Mouse (Mus musculus) CH12.LX (cell line): ENCODE measurements around the gene Stk39. TPM values are rescaled to one million over a fixed set of nuclear protein-coding genes. Genes with fewer than 3 reads are reported as not detected.

Experiments used
- DNase-seq: peaks from one replicate; pipeline ENCODE4 v3.0.0-alpha.2; 2013; ENCODE audit errors: extremely low read depth
- H3K27ac ChIP-seq: 2 replicates; pipeline ENCODE4 v1.5.1; 2012; ENCODE audit warnings: low read depth, mild to moderate bottlenecking, control low read depth, moderate library complexity; ENCODE audit not compliant: insufficient read depth
- H3K27me3 ChIP-seq: replicated peaks from 2 replicates; pipeline ENCODE3; 2012; ENCODE audit warnings: inconsistent platforms
- H3K36me3 ChIP-seq, 2 experiments: replicated peaks in 1 of 2; 2 replicates each; pipeline versions ENCODE3 to v1.6.1; 2012; ENCODE audit warnings: inconsistent platforms in 1 of 2, low read length in 1 of 2, mild to moderate bottlenecking in 1 of 2, mixed read lengths in 1 of 2, moderate library complexity in 1 of 2; ENCODE audit not compliant: control insufficient read depth in 1 of 2, insufficient read depth in 1 of 2
- H3K4me1 ChIP-seq, 2 experiments: 2 replicates each; pipeline ENCODE4 v1.6.1; 2012; ENCODE audit warnings: inconsistent platforms in 1 of 2, moderate library complexity in 1 of 2; ENCODE audit not compliant: insufficient read depth in 2 of 2, control insufficient read depth in 1 of 2
- H3K4me2 ChIP-seq: 2 replicates; pipeline ENCODE4 v1.6.1; 2012; ENCODE audit warnings: low read depth, mild to moderate bottlenecking, control low read depth; ENCODE audit not compliant: poor library complexity, insufficient read depth, severe bottlenecking
- H3K4me3 ChIP-seq, 3 experiments: fragments of 150-350 bp in 1 of 3; sonication (generic) in 1 of 3; replicated peaks in 1 of 3; 2 replicates each; pipeline versions ENCODE3 to v1.5.1; 2011 to 2012; ENCODE audit warnings: low read depth in 2 of 3, low read length in 2 of 3, mild to moderate bottlenecking in 2 of 3, moderate library complexity in 2 of 3, control low read depth in 1 of 3, improper control_type of control experiment in 1 of 3, inconsistent platforms in 1 of 3, mixed read lengths in 1 of 3; ENCODE audit not compliant: poor library complexity in 1 of 3
- H3K79me2 ChIP-seq: replicated peaks from 2 replicates; pipeline ENCODE4 v1.6.1; 2012; ENCODE audit warnings: mild to moderate bottlenecking, moderate library complexity; ENCODE audit not compliant: control insufficient read depth, poor library complexity, insufficient read depth, severe bottlenecking; ENCODE audit errors: extremely low read depth
- H3K9ac ChIP-seq: 2 replicates; pipeline ENCODE4 v1.6.1; 2012; ENCODE audit warnings: low read depth, mild to moderate bottlenecking, control low read depth, moderate library complexity; ENCODE audit not compliant: insufficient read depth
- H3K9me3 ChIP-seq: replicated peaks from 2 replicates; pipeline ENCODE3; 2012; ENCODE audit warnings: low read length, inconsistent platforms, mixed read lengths
- CHD2 ChIP-seq: IDR thresholded peaks from 2 replicates; pipeline ENCODE4 v1.6.1; 2011; ENCODE audit warnings: low read length, improper control_type of control experiment
- E2F4 ChIP-seq: IDR thresholded peaks from 2 replicates; pipeline ENCODE4 v1.6.1; 2011; ENCODE audit warnings: low read depth, low read length, improper control_type of control experiment; ENCODE audit not compliant: insufficient replicate concordance
- EP300 ChIP-seq: IDR thresholded peaks from 2 replicates; pipeline ENCODE4 v1.6.1; 2011; ENCODE audit warnings: low read length, improper control_type of control experiment
- HCFC1 ChIP-seq: IDR thresholded peaks from 2 replicates; pipeline ENCODE4 v1.6.1; 2012; ENCODE audit warnings: low read depth, mild to moderate bottlenecking, inconsistent platforms, low read length, improper control_type of control experiment
- JUN ChIP-seq: IDR thresholded peaks from 2 replicates; pipeline ENCODE4 v1.6.1; 2011; ENCODE audit warnings: low read depth, mild to moderate bottlenecking, low read length, improper control_type of control experiment, moderate library complexity; ENCODE audit not compliant: insufficient read depth
- KAT2A ChIP-seq: IDR thresholded peaks from 2 replicates; pipeline ENCODE4 v1.6.1; 2012; ENCODE audit warnings: low read length, improper control_type of control experiment, inconsistent platforms; ENCODE audit not compliant: insufficient replicate concordance
- MAX ChIP-seq: IDR thresholded peaks from 2 replicates; pipeline ENCODE4 v1.6.1; 2011; ENCODE audit warnings: low read length, improper control_type of control experiment
- MAZ ChIP-seq: IDR thresholded peaks from 2 replicates; pipeline ENCODE4 v1.6.1; 2012; ENCODE audit warnings: low read depth, mild to moderate bottlenecking, inconsistent platforms, low read length, improper control_type of control experiment, moderate library complexity
- MEF2A ChIP-seq: IDR thresholded peaks from 2 replicates; pipeline ENCODE4 v1.6.1; 2014; ENCODE audit warnings: low read depth, mild to moderate bottlenecking, inconsistent platforms, low read length, improper control_type of control experiment, borderline replicate concordance
- POLR2AphosphoS2 ChIP-seq: IDR thresholded peaks from 2 replicates; pipeline ENCODE4 v1.6.1; 2011; ENCODE audit warnings: low read depth, low read length, improper control_type of control experiment
- RCOR1 ChIP-seq: conservative IDR thresholded peaks from 2 replicates; pipeline ENCODE4 v1.6.1; 2012; ENCODE audit warnings: low read depth, mild to moderate bottlenecking, inconsistent platforms, low read length, improper control_type of control experiment
- TBP ChIP-seq: conservative IDR thresholded peaks from 2 replicates; pipeline ENCODE4 v1.6.1; 2011; ENCODE audit warnings: low read depth, low read length, improper control_type of control experiment
- TCF12 ChIP-seq: IDR thresholded peaks from 2 replicates; pipeline ENCODE4 v1.6.1; 2014; ENCODE audit warnings: low read depth, mild to moderate bottlenecking, inconsistent platforms, low read length, improper control_type of control experiment
- UBTF ChIP-seq: IDR thresholded peaks from 2 replicates; pipeline ENCODE4 v1.6.1; 2012; ENCODE audit warnings: low read depth, mild to moderate bottlenecking, inconsistent platforms, low read length, improper control_type of control experiment, moderate library complexity
- USF1 ChIP-seq: IDR thresholded peaks from 2 replicates; pipeline ENCODE4 v1.6.1; 2014; ENCODE audit warnings: low read depth, mild to moderate bottlenecking, inconsistent platforms, low read length, improper control_type of control experiment
- USF2 ChIP-seq: conservative IDR thresholded peaks from 2 replicates; pipeline ENCODE4 v1.6.1; 2011; ENCODE audit warnings: low read depth, low read length, improper control_type of control experiment
- ZC3H11A ChIP-seq: IDR thresholded peaks from 2 replicates; pipeline ENCODE4 v1.6.1; 2012; ENCODE audit warnings: low read depth, mild to moderate bottlenecking, inconsistent platforms, low read length, improper control_type of control experiment
- ZNF384 ChIP-seq: IDR thresholded peaks from 2 replicates; pipeline ENCODE4 v1.6.1; 2012; ENCODE audit warnings: low read depth, low read length, improper control_type of control experiment, inconsistent platforms
- dilution Hi-C: fragments of 300-500 bp; cut with MboI; formaldehyde crosslinking; loops from 2 replicates; pipeline ENCODE4 v1.14.3; 2020; ENCODE audit warnings: low sequenced_read_pairs; ENCODE audit not compliant: extremely low pct_unique_long_range_greater_than_20kb, extremely low pct_ligation_motif_present
- in situ Hi-C: fragments of 300-500 bp; cut with MboI; formaldehyde crosslinking; loops from 3 replicates; pipeline ENCODE4 v1.14.3; 2019; ENCODE audit warnings: low sequenced_read_pairs, low pct_ligation_motif_present, low pct_unique_long_range_greater_than_20kb, mixed read lengths
- polyA plus RNA-seq: library from polyadenylated mRNA; unstranded; fragments of >175 nt; gene quantifications from 2 replicates; pipeline ENCODE4 v1.2.1, GENCODE M21; 2012; ENCODE audit warnings: low read depth; ENCODE audit not compliant: insufficient read length
- total RNA-seq, 2 experiments: library from RNA; depleted of rRNA; stranded (reverse); fragments of 300-350 nt in 1 of 2; fragments of >200 nt in 1 of 2; gene quantifications; 2 replicates each; pipeline ENCODE4 v1.2.3; 2012 to 2014

Gene Stk39
- total and polyA plus RNA-seq, 3 experiments = not detected

DNA sequence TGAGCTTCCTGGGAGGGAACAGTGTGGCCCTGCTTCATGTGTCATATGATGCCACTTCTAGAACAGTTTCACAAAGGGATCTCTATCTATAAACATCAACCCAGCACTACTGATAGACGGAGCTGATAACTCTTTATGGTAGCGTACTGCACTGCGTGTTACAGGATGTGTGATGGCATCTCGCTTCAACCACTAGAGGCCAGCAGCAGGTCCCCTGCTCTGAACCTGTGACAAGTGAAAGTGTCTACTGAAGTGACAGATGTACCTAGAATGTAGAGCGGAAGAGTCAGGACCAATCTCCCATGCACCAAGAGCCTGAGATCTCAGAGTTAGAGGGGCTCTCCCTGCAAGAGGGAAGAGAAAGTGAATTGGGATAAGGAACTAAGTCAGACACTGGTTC is 41.6 kb downstream of the Stk39 start:
- Histone ChIP-seq H3K4me1 (no peaks in the 10 kb centered on the region), H3K9me3 (peaks cover 78% of the 10 kb centered on the region), H3K79me2 (no peaks in the 10 kb centered on the region), H3K4me2 (no peak overlapping the region), H3K9ac (no peak overlapping the region), H3K36me3 (no peaks in the 10 kb centered on the region), H3K27ac (no peak overlapping the region), H3K27me3 (no peaks in the 10 kb centered on the region), H3K4me3 (no peak overlapping the region)
- DNase-seq = no peak
- dilution Hi-C loops = no loop called here
- in situ Hi-C loops = no loop called here
- TF ChIP-seq MEF2A (no peak), UBTF (no peak), CHD2 (no peak)

DNA sequence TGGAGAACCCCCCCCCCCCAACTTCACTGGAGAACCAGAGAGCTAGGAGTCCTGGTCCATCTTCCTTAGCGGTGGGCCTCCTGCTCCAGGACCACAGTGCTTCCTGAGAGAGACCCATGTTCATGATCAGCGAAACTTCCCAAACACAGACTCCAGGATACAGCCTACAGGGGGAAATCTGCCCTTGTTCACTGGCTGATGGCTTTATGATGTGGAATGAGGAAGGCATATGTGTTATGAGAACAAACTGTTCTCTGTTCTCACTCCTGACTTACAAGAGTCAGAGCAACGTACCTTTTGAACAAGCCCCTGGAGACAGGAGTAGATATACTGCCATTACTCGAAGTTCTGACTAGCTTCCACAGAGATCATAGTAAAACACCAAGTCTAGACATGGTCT is 42.6 kb downstream of the Stk39 start:
- H3K36me3 ChIP-seq = no peaks in the 10 kb centered on the region
- TF ChIP-seq ZC3H11A (no peak), ZNF384 (no peak), HCFC1 (no peak), POLR2AphosphoS2 (no peak), TBP (no peak), EP300 (no peak), JUN (no peak), MAZ (no peak)
- dilution Hi-C loops (no loop called here), in situ Hi-C loops (no loop called here)
- no peak overlapping the region for H3K27ac ChIP-seq
- H3K4me1 ChIP-seq = no peaks in the 10 kb centered on the region
- peaks cover 81% of the 10 kb centered on the region for H3K9me3 ChIP-seq
- no peak for DNase-seq
- no peaks in the 10 kb centered on the region for H3K79me2 ChIP-seq
- H3K9ac ChIP-seq = no peak overlapping the region
- no peak overlapping the region for H3K4me2 ChIP-seq
- H3K4me3 ChIP-seq = no peak overlapping the region
- H3K27me3 ChIP-seq = no peaks in the 10 kb centered on the region

DNA sequence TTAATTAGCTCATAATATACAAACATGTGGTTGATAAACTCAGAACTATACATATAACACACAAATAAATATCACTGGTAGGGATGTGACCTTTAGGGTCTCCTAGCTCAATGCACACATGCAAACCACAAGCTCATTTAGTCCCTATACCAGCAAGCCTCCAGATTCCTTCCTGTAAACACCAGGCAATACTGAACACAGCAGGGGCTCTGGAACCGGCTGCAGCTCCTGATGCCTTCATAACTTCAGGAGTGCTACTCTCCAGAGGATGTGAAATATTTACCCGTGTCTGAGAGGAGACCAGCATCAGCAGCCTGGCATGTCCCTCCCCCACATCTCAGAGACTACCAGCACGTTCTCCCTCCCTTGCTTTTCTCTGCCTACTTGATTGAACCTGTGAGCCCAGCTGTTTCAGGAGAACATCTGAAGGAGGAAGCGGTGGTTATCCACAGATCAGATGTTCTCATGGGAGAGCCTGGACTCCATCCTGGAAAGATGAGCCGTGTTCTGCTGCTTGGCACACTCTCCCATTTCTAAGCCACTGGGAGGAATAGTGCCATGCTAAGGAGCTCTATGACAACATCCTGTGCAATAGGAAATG is 45.0 kb downstream of the Stk39 start:
- Histone ChIP-seq H3K4me2 (no peak overlapping the region), H3K9me3 (peaks cover 76% of the 10 kb centered on the region), H3K9ac (no peak overlapping the region), H3K27me3 (no peaks in the 10 kb centered on the region), H3K36me3 (no peaks in the 10 kb centered on the region), H3K79me2 (no peaks in the 10 kb centered on the region), H3K4me1 (no peaks in the 10 kb centered on the region), H3K4me3 (no peak overlapping the region), H3K27ac (no peak overlapping the region)
- dilution Hi-C loops = no loop called here
- in situ Hi-C loops = no loop called here
- DNase-seq = no peak
- no peak for TF ChIP-seq JUN
- TF ChIP-seq TCF12 = no peak
- no peak for TF ChIP-seq MAX
- TF ChIP-seq RCOR1 = no peak
- no peak for TF ChIP-seq USF1
- TF ChIP-seq HCFC1 = no peak
- no peak for TF ChIP-seq UBTF
- no peak for TF ChIP-seq KAT2A
- no peak for TF ChIP-seq USF2
- TF ChIP-seq E2F4 = no peak
